Mouse (Mus musculus) erythroid progenitor cell, adult 5-6 weeks (primary cell): ENCODE data around the gene Mybbp1a. TPM values are rescaled to one million over a fixed set of nuclear protein-coding genes. Genes with fewer than 3 reads are reported as not detected.
"Not testable (repeated sequence)": the region's sequence is repeated elsewhere in the genome, so short reads cannot be mapped to it uniquely, and the experiment has no call there.

Source experiments
- ATAC-seq: replicated peaks from 2 replicates; pipeline ENCODE4 v1.8.0; 2016; ENCODE audit warnings: moderate number of reproducible peaks, mild to moderate bottlenecking, moderate TSS enrichment, inconsistent platforms; ENCODE audit not compliant: poor library complexity, low FRiP score, severe bottlenecking
- total RNA-seq, 2 experiments: library from RNA; stranded (forward) in 1 of 2; stranded (reverse) in 1 of 2; fragments of 150-400 nt in 1 of 2; fragments of 186-747, 209-891 nt in 1 of 2; gene quantifications; 2 replicates each; pipeline versions ENCODE4 v1.2.3 to v1.2.4; 2015 to 2017; ENCODE audit warnings: low replicate concordance in 2 of 2

Mybbp1a gene
- total RNA-seq, 2 experiments from 2014 or later, result 4.8 to 82.2 TPM

- no peak for ATAC-seq
Observed at GRCm38 (mm10) chr11:72436271-72436670, 4.9 kb upstream of the Mybbp1a start.

GRCm38 (mm10) chr11:72436756-72437650, 4.2 kb upstream of the Mybbp1a start:
- no peak for ATAC-seq

GRCm38 (mm10) chr11:72438411-72438810, 2.7 kb upstream of the Mybbp1a start:
- no peak for ATAC-seq

GRCm38 (mm10) chr11:72440597-72440964, 574 bp upstream of the Mybbp1a start:
- not testable (repeated sequence) for ATAC-seq

- ATAC-seq, result no peak
Observed at GRCm38 (mm10) chr11:72446311-72447105, 5.4 kb downstream of the Mybbp1a start.

- ATAC-seq, result no peak
Observed at GRCm38 (mm10) chr11:72447475-72447874, 6.3 kb downstream of the Mybbp1a start.

- ATAC-seq, result no peak
Observed at GRCm38 (mm10) chr11:72452140-72452665, 11.0 kb downstream of the Mybbp1a start.

GRCm38 (mm10) chr11:72453105-72453953, 12.2 kb downstream of the Mybbp1a start:
- ATAC-seq, result no peak

GRCm38 (mm10) chr11:72455694-72456093, 14.5 kb downstream of the Mybbp1a start:
- no peak for ATAC-seq

GRCm38 (mm10) chr11:72457995-72458496, 16.9 kb downstream of the Mybbp1a start:
- ATAC-seq, result no peak

- ATAC-seq, result no peak
Observed at GRCm38 (mm10) chr11:72458502-72458901, 17.3 kb downstream of the Mybbp1a start.

- no peak for ATAC-seq
Observed at GRCm38 (mm10) chr11:72461500-72461981, 20.4 kb downstream of the Mybbp1a start.

GRCm38 (mm10) chr11:72464821-72465220, 23.7 kb downstream of the Mybbp1a start:
- no peak for ATAC-seq

- ATAC-seq, result no peak
Observed at GRCm38 (mm10) chr11:72465978-72466693, 25.0 kb downstream of the Mybbp1a start.

GRCm38 (mm10) chr11:72466694-72467507, 25.7 kb downstream of the Mybbp1a start:
- 0 out of 2 replicates have a peak, but pooled peaks have one; percentile 31 for ATAC-seq

GRCm38 (mm10) chr11:72468525-72468924, 27.4 kb downstream of the Mybbp1a start:
- no peak for ATAC-seq

- ATAC-seq, result no peak
Observed at GRCm38 (mm10) chr11:72469217-72469616, 28.1 kb downstream of the Mybbp1a start.

GRCm38 (mm10) chr11:72470004-72470403, 28.8 kb downstream of the Mybbp1a start:
- ATAC-seq, result no peak
